Mouse (Mus musculus): ENCODE measurements around the gene Cttnbp2nl. TPM values are rescaled to one million over a fixed set of nuclear protein-coding genes. Genes with fewer than 3 reads are reported as not detected.

Cttnbp2nl gene
- polyA plus RNA-seq, 1 experiment: 28.8 TPM

GRCm38 (mm10) chr3:105078231-105078826 is 25.4 kb upstream of the Cttnbp2nl start:
- DNase-seq (ENCODE audit: low read depth): peak; percentile 90
- TF ChIP-seq POLR2A (IDR thresholded peaks at IDR 0.05; ENCODE audit: borderline replicate concordance, extremely low read depth, insufficient read depth, insufficient read length, poor library complexity, severe bottlenecking) (no peak), CTCF (IDR thresholded peaks at IDR 0.05; ENCODE audit: borderline replicate concordance, extremely low read depth, insufficient read depth, insufficient read length) (peak; percentile 92)

- no peak for DNase-seq (ENCODE audit: low read depth)
These were observed 22.9 kb upstream of the Cttnbp2nl start for GRCm38 (mm10) chr3:105075796-105076195.

GRCm38 (mm10) chr3:105072536-105072935 is 19.6 kb upstream of the Cttnbp2nl start:
- no peak for TF ChIP-seq POLR2A (IDR thresholded peaks at IDR 0.05; ENCODE audit: borderline replicate concordance, extremely low read depth, insufficient read depth, insufficient read length, poor library complexity, severe bottlenecking)
- TF ChIP-seq CTCF (IDR thresholded peaks at IDR 0.05; ENCODE audit: borderline replicate concordance, extremely low read depth, insufficient read depth, insufficient read length): no peak
- DNase-seq (ENCODE audit: low read depth): no peak

More at GRCm38 (mm10) chr3:105075796-105076195, 22.9 kb upstream of the Cttnbp2nl start:
- TF ChIP-seq POLR2A (IDR thresholded peaks at IDR 0.05; ENCODE audit: borderline replicate concordance, extremely low read depth, insufficient read depth, insufficient read length, poor library complexity, severe bottlenecking): no peak
- no peak for TF ChIP-seq CTCF (IDR thresholded peaks at IDR 0.05; ENCODE audit: borderline replicate concordance, extremely low read depth, insufficient read depth, insufficient read length)

- no peak for TF ChIP-seq CTCF (IDR thresholded peaks at IDR 0.05; ENCODE audit: borderline replicate concordance, extremely low read depth, insufficient read depth, insufficient read length)
- DNase-seq (ENCODE audit: low read depth): no peak
These were observed 18.3 kb upstream of the Cttnbp2nl start for GRCm38 (mm10) chr3:105071251-105071650.

GRCm38 (mm10) chr3:105070553-105070952 is 17.6 kb upstream of the Cttnbp2nl start:
- no peak for DNase-seq (ENCODE audit: low read depth)
- TF ChIP-seq CTCF (IDR thresholded peaks at IDR 0.05; ENCODE audit: borderline replicate concordance, extremely low read depth, insufficient read depth, insufficient read length): no peak
- TF ChIP-seq POLR2A (IDR thresholded peaks at IDR 0.05; ENCODE audit: borderline replicate concordance, extremely low read depth, insufficient read depth, insufficient read length, poor library complexity, severe bottlenecking): no peak

GRCm38 (mm10) chr3:105066544-105066943 is 13.6 kb upstream of the Cttnbp2nl start, which contains the start of gene 4930564D02Rik:
Gene 4930564D02Rik, plus strand, starts transcription at chr3:105066844.
- TF ChIP-seq CTCF (IDR thresholded peaks at IDR 0.05; ENCODE audit: borderline replicate concordance, extremely low read depth, insufficient read depth, insufficient read length) (no peak), POLR2A (IDR thresholded peaks at IDR 0.05; ENCODE audit: borderline replicate concordance, extremely low read depth, insufficient read depth, insufficient read length, poor library complexity, severe bottlenecking) (no peak)
- DNase-seq (ENCODE audit: low read depth): no peak

GRCm38 (mm10) chr3:105062676-105063075 is 9.7 kb upstream of the Cttnbp2nl start:
- TF ChIP-seq POLR2A (IDR thresholded peaks at IDR 0.05; ENCODE audit: borderline replicate concordance, extremely low read depth, insufficient read depth, insufficient read length, poor library complexity, severe bottlenecking) (no peak), CTCF (IDR thresholded peaks at IDR 0.05; ENCODE audit: borderline replicate concordance, extremely low read depth, insufficient read depth, insufficient read length) (no peak)
- no peak for DNase-seq (ENCODE audit: low read depth)

- no peak for DNase-seq (ENCODE audit: low read depth)
- TF ChIP-seq CTCF (IDR thresholded peaks at IDR 0.05; ENCODE audit: borderline replicate concordance, extremely low read depth, insufficient read depth, insufficient read length) (no peak), POLR2A (IDR thresholded peaks at IDR 0.05; ENCODE audit: borderline replicate concordance, extremely low read depth, insufficient read depth, insufficient read length, poor library complexity, severe bottlenecking) (no peak)
These were observed 9.0 kb upstream of the Cttnbp2nl start for GRCm38 (mm10) chr3:105061991-105062390.

- TF ChIP-seq POLR2A (IDR thresholded peaks at IDR 0.05; ENCODE audit: borderline replicate concordance, extremely low read depth, insufficient read depth, insufficient read length, poor library complexity, severe bottlenecking) (no peak), CTCF (IDR thresholded peaks at IDR 0.05; ENCODE audit: borderline replicate concordance, extremely low read depth, insufficient read depth, insufficient read length) (no peak)
- no peak for DNase-seq (ENCODE audit: low read depth)
These were observed 8.6 kb upstream of the Cttnbp2nl start for GRCm38 (mm10) chr3:105061496-105061895.

- no peak for DNase-seq (ENCODE audit: low read depth)
These were observed 8.0 kb upstream of the Cttnbp2nl start for GRCm38 (mm10) chr3:105060992-105061391.

GRCm38 (mm10) chr3:105059911-105060310 is 7.0 kb upstream of the Cttnbp2nl start:
- TF ChIP-seq CTCF (IDR thresholded peaks at IDR 0.05; ENCODE audit: borderline replicate concordance, extremely low read depth, insufficient read depth, insufficient read length): no peak
- TF ChIP-seq POLR2A (IDR thresholded peaks at IDR 0.05; ENCODE audit: borderline replicate concordance, extremely low read depth, insufficient read depth, insufficient read length, poor library complexity, severe bottlenecking): no peak
- DNase-seq (ENCODE audit: low read depth): no peak

More at GRCm38 (mm10) chr3:105060992-105061391, 8.0 kb upstream of the Cttnbp2nl start:
- TF ChIP-seq POLR2A (IDR thresholded peaks at IDR 0.05; ENCODE audit: borderline replicate concordance, extremely low read depth, insufficient read depth, insufficient read length, poor library complexity, severe bottlenecking): no peak
- TF ChIP-seq CTCF (IDR thresholded peaks at IDR 0.05; ENCODE audit: borderline replicate concordance, extremely low read depth, insufficient read depth, insufficient read length): no peak
